Mouse (Mus musculus) intestine, postnatal 0 days (tissue): ENCODE data around the gene Arid4b. TPM values are rescaled to one million over a fixed set of nuclear protein-coding genes. Genes with fewer than 3 reads are reported as not detected.

Source experiments
- ATAC-seq: fragments of 200-750 bp; cut with Nextera tagmentation; 2 replicates; pipeline ENCODE4 v1.8.0; 2017; ENCODE audit warnings: mild to moderate bottlenecking, moderate TSS enrichment, moderate library complexity
- H3K27ac ChIP-seq: fragments of 300-500 bp; sonication (generic); 2 replicates; pipeline ENCODE4 v1.5.1; 2014; ENCODE audit warnings: mild to moderate bottlenecking, low read depth, low read length, moderate library complexity
- H3K27me3 ChIP-seq: fragments of 300-500 bp; sonication (generic); replicated peaks from 2 replicates; pipeline ENCODE4 v1.6.1; 2014; ENCODE audit warnings: low read length, mixed read lengths; ENCODE audit not compliant: control insufficient read depth, insufficient read depth
- H3K36me3 ChIP-seq: fragments of 300-500 bp; sonication (generic); 2 replicates; pipeline ENCODE4 v1.6.1; 2014; ENCODE audit warnings: mild to moderate bottlenecking, moderate library complexity; ENCODE audit not compliant: control insufficient read depth, insufficient read depth
- H3K4me1 ChIP-seq: fragments of 300-500 bp; sonication (generic); replicated peaks from 2 replicates; pipeline ENCODE4 v1.6.1; 2014; ENCODE audit warnings: antibody characterized with exemption, low read length, mixed read lengths; ENCODE audit not compliant: control insufficient read depth, insufficient read depth
- H3K4me2 ChIP-seq: fragments of 300-500 bp; sonication (generic); replicated peaks from 2 replicates; pipeline ENCODE4 v1.6.1; 2014; ENCODE audit warnings: low read depth, mild to moderate bottlenecking, moderate library complexity
- H3K4me3 ChIP-seq: fragments of 300-500 bp; sonication (generic); 2 replicates; pipeline ENCODE4 v1.5.1; 2014; ENCODE audit warnings: low read depth, low read length
- H3K9ac ChIP-seq: fragments of 300-500 bp; sonication (generic); 2 replicates; pipeline ENCODE4 v1.6.1; 2014; ENCODE audit warnings: mild to moderate bottlenecking, low read depth, low read length
- H3K9me3 ChIP-seq: fragments of 300-500 bp; sonication (generic); 2 replicates; pipeline ENCODE4 v1.6.1; 2016; ENCODE audit warnings: mixed run types; ENCODE audit not compliant: control insufficient read depth
- CTCF ChIP-seq: sonication (generic); IDR thresholded peaks from 2 replicates; pipeline ENCODE4 v1.5.1; 2016; ENCODE audit warnings: low read depth, mild to moderate bottlenecking, control low read depth, antibody characterized with exemption, moderate library complexity
- WGBS: fragments of 180-500 bp; shearing (Covaris S2); extraction: QIAGEN DNeasy Blood & Tissue Kit; methylation state at CpG from one replicate; pipeline ENCODE4 v1.1.7; 2014; 5-methylcytosine and 5-hydroxymethylcytosine counted together
- polyA plus RNA-seq: library from polyadenylated mRNA; unstranded; fragments of >200 nt; fragmentation: Nextera tagmentation; extraction: Ambion mirVana; gene quantifications from 2 replicates; pipeline ENCODE4 v1.2.1, GENCODE M21; 2015

Arid4b gene
- polyA plus RNA-seq, 1 experiment from 2014 or later: 25.6 TPM

DNA sequence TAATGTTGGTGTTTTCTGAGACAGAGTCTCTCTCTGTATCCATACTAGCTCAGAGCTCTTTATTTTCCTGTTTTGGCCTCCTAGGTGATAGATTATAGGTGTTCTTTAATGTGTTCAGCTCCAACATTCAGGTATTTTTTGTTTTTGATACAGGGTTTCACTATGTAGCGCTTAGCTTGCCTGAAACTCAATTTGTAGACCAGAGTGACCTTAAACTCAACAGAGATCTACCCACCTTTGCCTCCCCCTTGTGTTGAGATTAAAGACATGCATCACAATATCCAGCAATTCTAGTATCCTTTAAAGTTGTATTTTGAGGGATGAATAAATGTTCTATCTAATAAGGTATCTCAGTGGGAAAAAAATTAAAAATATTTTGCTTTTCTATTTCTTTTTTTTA is 115.0 kb downstream of the Arid4b start:
- Histone ChIP-seq H3K9ac (no peak overlapping the region), H3K36me3 (no peaks in the 10 kb centered on the region; the same call in none of the 2 replicates), H3K4me3 (no peak overlapping the region), H3K27me3 (no peaks in the 10 kb centered on the region), H3K9me3 (no peaks in the 10 kb centered on the region), H3K4me2 (no peak overlapping the region), H3K27ac (no peak overlapping the region), H3K4me1 (no peaks in the 10 kb centered on the region)
- 97% methylated on average over 1 of the region's 1 CpGs for WGBS
- TF ChIP-seq CTCF: peak; percentile 64
- ATAC-seq: no peak

DNA sequence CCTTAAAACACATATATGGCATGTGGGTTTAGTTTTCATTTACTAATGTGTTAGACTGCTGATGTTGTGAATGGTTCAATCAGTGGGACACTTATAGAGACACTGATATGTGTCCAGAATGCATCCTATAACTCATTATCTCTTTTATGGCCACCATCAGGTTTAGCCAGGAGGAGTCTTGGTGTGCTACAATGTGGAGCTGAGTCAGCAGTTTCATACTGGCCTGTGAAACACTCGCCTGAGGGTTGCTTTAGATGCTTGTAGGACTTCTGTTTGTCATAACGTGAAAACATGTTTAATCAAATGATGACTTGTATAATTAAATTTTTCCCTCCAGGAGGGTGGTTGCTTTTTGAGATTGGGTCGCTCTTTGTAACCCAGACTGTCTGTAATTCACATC is 116.6 kb downstream of the Arid4b start:
- no peak overlapping the region for H3K4me2 ChIP-seq
- no peaks in the 10 kb centered on the region for H3K9me3 ChIP-seq
- WGBS: 71% methylated on average over 3 of the region's 3 CpGs
- H3K9ac ChIP-seq: no peak overlapping the region
- no peak overlapping the region for H3K4me3 ChIP-seq
- no peak for ATAC-seq
- H3K36me3 ChIP-seq: no peaks in the 10 kb centered on the region; the same call in none of the 2 replicates
- H3K27ac ChIP-seq: no peak overlapping the region
- H3K27me3 ChIP-seq: no peaks in the 10 kb centered on the region
- no peaks in the 10 kb centered on the region for H3K4me1 ChIP-seq
- no peak for TF ChIP-seq CTCF

DNA sequence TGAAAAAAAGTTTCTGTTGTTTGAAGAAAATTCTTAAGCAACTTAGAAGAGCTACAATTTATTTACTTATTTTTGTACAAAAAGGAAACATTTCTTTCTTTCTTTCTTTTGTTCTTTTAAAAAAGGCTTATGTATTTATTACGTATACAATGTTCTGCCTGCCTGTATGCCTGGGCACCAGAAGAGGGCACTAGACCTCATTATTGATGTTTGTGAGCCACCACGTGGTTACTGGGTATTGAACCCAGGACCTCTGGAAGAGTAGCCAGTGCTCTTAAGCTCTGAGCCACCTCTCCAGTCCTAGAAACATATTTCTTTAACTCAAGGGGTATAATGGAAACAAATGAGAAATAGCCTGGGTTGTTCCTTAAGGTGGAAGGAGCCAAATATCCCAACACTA is 182.9 kb downstream of the Arid4b start:
- no peaks in the 10 kb centered on the region for H3K36me3 ChIP-seq
- H3K27me3 ChIP-seq: no peaks in the 10 kb centered on the region
- no peaks in the 10 kb centered on the region for H3K4me1 ChIP-seq
- no peak overlapping the region for H3K4me3 ChIP-seq
- no peak overlapping the region for H3K27ac ChIP-seq
- no peak for ATAC-seq
- no peak overlapping the region for H3K4me2 ChIP-seq
- no peak for TF ChIP-seq CTCF
- H3K9ac ChIP-seq: no peak overlapping the region
- WGBS: 69% methylated on average over 2 of the region's 2 CpGs
- H3K9me3 ChIP-seq: no peaks in the 10 kb centered on the region

Other genes with a start within 250 kb of the Arid4b start
- 9.9 and 10.5 TPM in 2 replicates for gene B3galnt2, start 108.8 kb upstream of the Arid4b start, polyA plus RNA-seq
- 25.7 and 26.9 TPM in 2 replicates for gene Tbce, start 23.6 kb upstream of the Arid4b start, polyA plus RNA-seq
- gene Ggps1, start 256 bp downstream of the Arid4b start, polyA plus RNA-seq: 31.5 and 32.2 TPM in 2 replicates